Mouse (Mus musculus): ENCODE results near the gene Pbx1. TPM values are rescaled to one million over a fixed set of nuclear protein-coding genes. Genes with fewer than 3 reads are reported as not detected.

Pbx1 gene
- polyA plus RNA-seq, 1 experiment = 0.08 TPM

DNA sequence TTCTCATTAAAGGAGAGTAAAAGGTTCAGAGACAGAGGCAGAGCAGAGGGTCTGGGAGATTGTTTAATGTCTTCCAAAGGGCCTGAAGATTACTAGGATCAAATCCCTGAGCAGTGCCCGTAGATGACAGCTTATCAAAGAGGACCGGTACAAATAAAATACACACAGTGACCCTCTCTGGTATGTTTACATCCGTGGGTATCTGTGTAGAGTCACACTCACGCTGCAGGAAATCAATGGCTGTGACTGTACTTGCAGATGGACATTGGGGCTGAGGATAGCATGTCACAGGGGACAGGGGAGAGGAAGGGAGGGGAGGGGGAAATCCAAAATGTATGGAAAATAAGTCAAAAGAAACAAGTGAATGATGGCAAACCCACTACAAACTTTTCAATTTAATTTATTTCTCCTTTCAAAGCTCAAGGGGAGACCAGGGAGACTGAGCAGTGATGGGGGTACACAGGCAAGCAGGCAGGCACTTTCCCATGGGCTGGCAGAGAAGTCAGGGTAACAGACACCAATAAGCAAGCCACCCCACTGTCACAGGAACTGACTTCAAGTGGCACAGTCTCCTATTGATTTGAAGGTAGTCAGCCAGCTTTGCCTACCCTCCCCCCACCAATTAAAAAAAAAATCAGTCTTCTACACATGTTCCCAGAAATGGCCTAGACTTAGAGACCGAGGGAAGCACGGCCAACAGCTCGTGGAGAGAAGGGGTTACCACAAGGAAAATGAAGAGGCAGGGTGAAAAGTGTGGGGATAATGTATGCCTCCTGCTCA, 107.6 kb downstream of the Pbx1 start:
- no peaks in the 10 kb centered on the region for H3K36me3 ChIP-seq (ENCODE audit: control insufficient read depth)
- H3K4me1 ChIP-seq (ENCODE audit: control insufficient read depth) = peaks cover 19% of the 10 kb centered on the region

DNA sequence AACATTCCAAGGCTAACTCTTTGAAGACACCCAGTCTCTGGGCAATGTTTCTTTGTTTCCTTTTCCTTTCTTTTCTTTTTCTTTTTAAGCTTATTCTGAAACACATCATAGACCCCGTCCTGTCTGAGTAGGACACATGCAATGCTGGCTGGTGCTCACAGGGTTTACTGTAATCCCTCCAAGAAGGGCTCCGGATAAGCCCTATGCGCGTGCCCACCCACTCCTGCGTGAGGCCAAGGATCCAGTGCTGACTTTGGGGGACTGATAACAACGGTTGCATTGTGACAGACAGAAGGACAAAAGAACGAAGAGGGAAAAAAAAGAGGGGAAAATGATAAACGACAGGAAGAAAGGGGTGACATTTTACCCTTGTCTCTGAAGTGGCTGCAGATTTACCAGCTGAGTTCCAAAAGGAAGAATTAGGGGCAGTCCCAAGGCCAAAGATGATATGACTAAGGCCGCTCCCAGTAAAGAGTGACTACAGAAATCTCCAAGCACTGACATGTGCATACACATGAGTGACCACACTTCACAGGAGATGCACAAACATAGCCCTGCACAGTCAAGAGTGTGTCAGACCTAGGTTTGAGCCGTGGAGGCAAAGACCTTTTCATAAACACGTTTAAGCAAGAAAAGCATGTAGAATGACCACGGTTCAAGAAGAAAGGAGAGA, 108.5 kb downstream of the Pbx1 start:
- Histone ChIP-seq H3K27me3 (ENCODE audit: control insufficient read depth) (peaks cover 21% of the 10 kb centered on the region), H3K36me3 (ENCODE audit: control insufficient read depth) (no peaks in the 10 kb centered on the region)

More for the DNA sequence above, 107.6 kb downstream of the Pbx1 start:
- no peak overlapping the region for H3K4me3 ChIP-seq (replicated peaks)
- TF ChIP-seq GATA1 (IDR thresholded peaks at IDR 0.05; ENCODE audit: low read length) (no peak), TAL1 (IDR thresholded peaks at IDR 0.05; ENCODE audit: low read length) (no peak)
- no peaks in the 10 kb centered on the region for H3K9me3 ChIP-seq (ENCODE audit: control insufficient read depth, low read length)
- H3K27me3 ChIP-seq (ENCODE audit: control insufficient read depth) = peaks cover 15% of the 10 kb centered on the region

DNA sequence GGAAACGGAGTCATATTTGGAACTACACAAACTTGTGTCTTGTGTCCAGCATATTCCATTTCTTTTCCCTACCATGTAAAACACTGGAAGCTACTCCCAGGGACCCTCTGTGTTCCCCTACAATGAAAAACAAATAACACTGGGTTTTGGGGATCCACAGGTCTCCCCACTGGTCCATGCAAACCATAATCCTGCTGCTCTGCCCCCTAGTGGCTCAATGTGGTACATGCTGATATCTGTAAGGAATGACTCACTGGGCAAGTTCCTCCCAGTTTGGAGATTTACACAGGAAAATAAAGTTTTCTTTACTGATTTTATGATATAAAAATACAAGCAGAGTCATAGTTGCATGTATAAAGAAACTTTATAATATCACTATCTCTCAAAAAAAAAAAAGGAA, 109.2 kb downstream of the Pbx1 start:
- Histone ChIP-seq H3K4me3 (replicated peaks) (no peak overlapping the region), H3K9me3 (ENCODE audit: control insufficient read depth, low read length) (no peaks in the 10 kb centered on the region), H3K27me3 (ENCODE audit: control insufficient read depth) (peaks cover 21% of the 10 kb centered on the region), H3K4me1 (ENCODE audit: control insufficient read depth) (peaks cover 26% of the 10 kb centered on the region), H3K36me3 (ENCODE audit: control insufficient read depth) (no peaks in the 10 kb centered on the region)
- TF ChIP-seq GATA1 (IDR thresholded peaks at IDR 0.05; ENCODE audit: low read length) = no peak
- TF ChIP-seq TAL1 (IDR thresholded peaks at IDR 0.05; ENCODE audit: low read length) = no peak

More for the DNA sequence above, 108.5 kb downstream of the Pbx1 start:
- no peak for TF ChIP-seq TAL1 (IDR thresholded peaks at IDR 0.05; ENCODE audit: low read length)
- TF ChIP-seq GATA1 (IDR thresholded peaks at IDR 0.05; ENCODE audit: low read length) = no peak
- no peaks in the 10 kb centered on the region for H3K9me3 ChIP-seq (ENCODE audit: control insufficient read depth, low read length)
- H3K4me1 ChIP-seq (ENCODE audit: control insufficient read depth) = peaks cover 24% of the 10 kb centered on the region
- no peak overlapping the region for H3K4me3 ChIP-seq (replicated peaks)

DNA sequence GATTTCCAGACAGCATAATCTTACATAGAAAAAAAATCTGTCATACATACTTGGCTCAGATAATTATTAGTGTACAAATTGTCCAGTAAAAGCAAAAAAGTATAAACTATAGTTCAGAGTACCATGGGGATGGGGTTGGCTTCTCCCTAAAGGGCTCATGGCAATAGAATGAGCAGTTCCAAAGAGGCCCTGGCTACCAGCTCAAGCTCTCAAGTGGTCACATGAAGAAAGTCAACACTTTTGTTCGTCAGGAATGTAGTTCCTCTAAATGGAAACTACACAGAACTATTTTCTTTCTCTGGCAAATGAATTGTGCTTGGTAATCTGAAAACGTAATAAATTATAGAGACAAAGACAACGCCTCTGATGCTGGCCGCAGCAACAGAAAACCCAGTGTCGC, 112.4 kb downstream of the Pbx1 start:
- Histone ChIP-seq H3K4me3 (replicated peaks) (no peak overlapping the region), H3K4me1 (ENCODE audit: control insufficient read depth) (peaks cover 44% of the 10 kb centered on the region), H3K36me3 (ENCODE audit: control insufficient read depth) (no peaks in the 10 kb centered on the region), H3K9me3 (ENCODE audit: control insufficient read depth, low read length) (no peaks in the 10 kb centered on the region), H3K27me3 (ENCODE audit: control insufficient read depth) (peaks cover 23% of the 10 kb centered on the region)
- no peak for TF ChIP-seq GATA1 (IDR thresholded peaks at IDR 0.05; ENCODE audit: low read length)
- no peak for TF ChIP-seq TAL1 (IDR thresholded peaks at IDR 0.05; ENCODE audit: low read length)

DNA sequence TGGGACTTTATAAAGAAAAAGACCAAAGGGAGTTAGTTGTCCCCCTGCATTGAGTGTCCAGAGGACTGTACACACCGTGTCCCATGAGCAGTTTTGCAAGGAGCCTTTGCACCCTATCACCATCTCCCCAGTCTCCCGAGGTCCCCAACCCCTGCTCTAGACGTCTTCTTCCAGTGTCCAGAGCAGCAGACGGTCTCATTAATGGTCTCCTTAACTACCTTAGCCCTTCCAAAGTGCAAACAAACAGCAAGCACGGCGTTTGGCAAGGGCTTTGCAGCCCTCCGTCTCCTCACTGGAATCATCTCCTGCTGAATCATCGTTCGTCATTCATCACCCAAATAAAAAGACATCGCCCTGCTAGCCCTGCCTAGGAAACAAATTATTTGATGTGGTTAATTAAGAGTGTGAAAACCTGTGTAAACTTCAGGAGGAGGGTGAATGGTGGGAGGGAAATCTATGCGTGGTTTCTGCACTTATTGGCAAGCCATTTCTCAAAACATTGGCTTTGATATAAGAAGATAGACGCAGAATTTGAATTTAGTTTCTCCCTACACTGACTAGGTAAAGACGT, 113.1 kb downstream of the Pbx1 start:
- peaks cover 51% of the 10 kb centered on the region for H3K4me1 ChIP-seq (ENCODE audit: control insufficient read depth)
- peaks cover 23% of the 10 kb centered on the region for H3K27me3 ChIP-seq (ENCODE audit: control insufficient read depth)
- no peaks in the 10 kb centered on the region for H3K9me3 ChIP-seq (ENCODE audit: control insufficient read depth, low read length)
- no peaks in the 10 kb centered on the region for H3K36me3 ChIP-seq (ENCODE audit: control insufficient read depth)
- no peak overlapping the region for H3K4me3 ChIP-seq (replicated peaks)
- no peak for TF ChIP-seq TAL1 (IDR thresholded peaks at IDR 0.05; ENCODE audit: low read length)
- TF ChIP-seq GATA1 (IDR thresholded peaks at IDR 0.05; ENCODE audit: low read length) = no peak

DNA sequence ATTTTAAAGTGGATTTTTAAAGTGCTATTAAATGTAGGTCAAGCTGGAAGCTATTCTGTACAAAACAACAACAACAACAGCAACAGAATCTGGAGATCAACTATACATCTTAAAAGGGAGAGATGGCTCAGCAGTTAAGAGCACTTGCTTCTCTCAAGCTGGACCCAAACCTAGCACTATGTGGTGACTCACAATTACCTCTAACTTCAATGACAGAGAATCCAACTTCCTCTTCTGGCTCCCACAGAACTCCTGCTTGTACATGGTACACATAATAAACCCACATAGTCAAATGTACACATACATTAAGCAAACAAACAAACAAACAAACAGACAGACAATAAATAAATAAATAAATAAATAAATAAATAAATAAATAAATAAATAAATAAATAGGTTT, 118.3 kb downstream of the Pbx1 start:
- Histone ChIP-seq H3K9me3 (ENCODE audit: control insufficient read depth, low read length) (no peaks in the 10 kb centered on the region), H3K4me3 (replicated peaks) (no peak overlapping the region), H3K36me3 (ENCODE audit: control insufficient read depth) (no peaks in the 10 kb centered on the region), H3K4me1 (ENCODE audit: control insufficient read depth) (peaks cover 77% of the 10 kb centered on the region), H3K27me3 (ENCODE audit: control insufficient read depth) (peaks cover 22% of the 10 kb centered on the region)
- TF ChIP-seq TAL1 (IDR thresholded peaks at IDR 0.05; ENCODE audit: low read length) = no peak
- no peak for TF ChIP-seq GATA1 (IDR thresholded peaks at IDR 0.05; ENCODE audit: low read length)

DNA sequence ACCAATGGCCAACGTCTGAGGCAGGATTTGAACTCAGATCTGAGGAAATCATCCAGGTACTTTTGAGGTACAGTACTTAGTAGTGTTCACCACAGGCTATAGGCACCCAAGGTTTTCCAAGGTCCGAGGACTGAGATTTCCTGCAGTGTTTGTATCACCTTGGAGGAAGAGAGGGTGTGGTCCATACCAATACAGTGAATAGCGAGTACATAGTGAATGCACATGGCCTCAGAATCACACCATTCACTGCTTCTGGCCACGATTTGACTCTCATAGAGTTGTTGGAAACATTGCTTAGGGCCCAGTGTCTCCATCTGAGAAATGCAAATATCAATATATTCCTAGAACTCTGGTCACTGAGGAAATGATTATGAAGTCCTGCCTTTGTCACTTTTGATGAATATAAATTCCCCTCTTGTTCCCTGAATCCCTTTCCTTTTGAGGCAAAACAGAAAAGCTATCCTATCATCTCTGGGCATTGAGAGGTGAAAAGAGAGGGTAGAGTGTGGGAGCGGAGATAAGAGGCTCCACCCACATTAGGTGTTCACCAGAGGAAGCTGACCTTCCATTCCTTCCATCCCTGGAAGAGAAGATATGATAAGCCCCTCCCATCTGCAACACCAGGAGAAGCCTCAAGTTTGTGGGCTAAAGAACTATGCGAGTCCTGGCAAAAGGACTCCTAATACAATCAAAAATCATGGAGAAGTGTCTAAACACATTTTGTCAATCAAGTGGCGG, 119.2 kb downstream of the Pbx1 start:
- peak overlapping the region; percentile 40 for H3K4me3 ChIP-seq (replicated peaks)
- TF ChIP-seq TAL1 (IDR thresholded peaks at IDR 0.05; ENCODE audit: low read length) (peak; percentile 73), GATA1 (IDR thresholded peaks at IDR 0.05; ENCODE audit: low read length) (peak; percentile 79)
- peaks cover 23% of the 10 kb centered on the region for H3K27me3 ChIP-seq (ENCODE audit: control insufficient read depth)
- H3K9me3 ChIP-seq (ENCODE audit: control insufficient read depth, low read length) = no peaks in the 10 kb centered on the region
- no peaks in the 10 kb centered on the region for H3K36me3 ChIP-seq (ENCODE audit: control insufficient read depth)
- H3K4me1 ChIP-seq (ENCODE audit: control insufficient read depth) = peaks cover 83% of the 10 kb centered on the region

DNA sequence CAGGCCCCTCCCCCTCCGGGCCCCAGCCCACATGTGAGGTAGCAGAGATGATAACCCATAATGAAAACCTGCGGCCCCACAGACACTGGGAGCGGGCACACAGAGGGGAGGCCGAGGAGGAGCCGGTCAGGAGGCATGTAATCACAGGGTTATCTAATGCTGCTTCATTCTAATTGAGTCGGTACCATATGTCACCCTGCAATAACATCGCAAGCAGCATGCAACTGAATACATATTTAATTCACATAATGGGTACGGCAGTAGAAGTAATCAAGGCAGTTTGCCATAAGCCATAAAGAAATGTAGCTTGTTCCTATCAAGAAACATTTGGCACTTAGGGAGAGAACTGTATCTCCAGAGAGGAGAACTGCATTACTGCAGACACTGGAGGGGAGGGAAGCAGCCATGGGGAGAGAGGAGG, 123.0 kb downstream of the Pbx1 start:
- Histone ChIP-seq H3K27me3 (ENCODE audit: control insufficient read depth) (peaks cover 32% of the 10 kb centered on the region), H3K36me3 (ENCODE audit: control insufficient read depth) (no peaks in the 10 kb centered on the region), H3K4me3 (replicated peaks) (no peak overlapping the region), H3K9me3 (ENCODE audit: control insufficient read depth, low read length) (no peaks in the 10 kb centered on the region), H3K4me1 (ENCODE audit: control insufficient read depth) (peaks cover 70% of the 10 kb centered on the region)
- TF ChIP-seq GATA1 (IDR thresholded peaks at IDR 0.05; ENCODE audit: low read length) = no peak
- TF ChIP-seq TAL1 (IDR thresholded peaks at IDR 0.05; ENCODE audit: low read length) = no peak
